Mouse (Mus musculus) thymus, adult 18-20 months (tissue): ENCODE measurements around the gene H2al1b.
"Not testable (repeated sequence)": the region's sequence is repeated elsewhere in the genome, so short reads cannot be mapped to it uniquely, and the experiment has no call there.

Experiments used
- DNase-seq, 2 experiments: peaks; one replicate each; pipeline ENCODE4 v3.0.0; 2022; ENCODE audit warnings: mixed read lengths in 2 of 2

The H2al1b gene

DNA sequence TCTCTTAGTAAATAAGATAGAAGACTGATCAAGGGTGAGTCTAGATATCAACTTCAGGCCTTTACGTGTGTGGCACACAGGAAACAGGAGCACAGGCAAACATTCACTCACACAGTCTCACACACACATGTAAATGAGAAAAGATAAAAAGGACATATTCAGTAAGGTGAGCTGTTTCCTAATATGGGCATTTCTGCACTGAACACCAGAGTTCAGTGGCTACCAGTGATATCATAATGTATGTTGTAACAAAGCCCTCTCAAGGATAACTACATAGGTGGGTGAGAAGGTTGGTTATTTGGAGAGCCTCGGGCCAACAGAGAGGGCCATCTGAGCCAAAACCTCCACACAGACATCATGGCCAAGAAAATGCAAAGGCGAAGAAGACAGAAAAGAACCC, at the start of gene H2al1b:
H2al1b (plus strand) TSS at position 301 of the 400 bp plus-strand sequence.
- DNase-seq = not testable (repeated sequence)

GRCm38 (mm10) chrX:11254062-11254461, 48.2 kb upstream of the H2al1b start:
- DNase-seq = no peak

DNA sequence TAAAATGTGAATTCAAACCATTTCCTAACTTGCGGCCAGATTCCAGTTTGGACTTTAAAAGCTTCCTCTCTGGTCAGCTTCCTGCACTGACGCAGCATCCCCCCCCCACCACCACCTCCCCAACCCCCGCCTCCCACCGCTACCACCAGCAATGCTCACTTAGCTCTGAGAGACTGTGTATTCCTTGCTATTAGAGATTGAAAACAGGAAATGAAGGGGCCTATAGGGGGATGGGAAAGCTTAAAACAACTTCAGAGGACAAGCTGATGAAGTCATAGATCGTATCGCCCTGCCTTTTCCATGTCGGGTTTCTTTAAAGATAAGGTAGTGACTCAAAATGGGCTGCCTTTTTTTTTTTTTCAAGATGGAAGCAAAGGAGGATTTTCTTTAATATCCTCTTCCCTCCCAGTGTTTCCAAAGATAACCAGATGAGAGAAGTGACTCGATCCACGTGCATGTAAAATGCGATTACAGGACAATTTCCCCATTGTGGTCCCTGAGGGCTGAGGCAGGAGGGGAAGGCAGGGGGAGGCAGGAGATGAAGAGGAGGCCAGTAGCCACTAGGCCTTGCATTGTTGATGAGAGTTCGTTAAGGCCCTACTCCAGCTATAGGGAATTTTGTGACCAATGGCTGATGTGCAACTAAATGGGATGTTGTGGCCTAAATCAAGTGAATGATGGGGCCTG, 47.6 kb upstream of the H2al1b start:
- no peak for DNase-seq

- DNase-seq = no peak
Measured at GRCm38 (mm10) chrX:11255564-11256360, 46.5 kb upstream of the H2al1b start.

DNA sequence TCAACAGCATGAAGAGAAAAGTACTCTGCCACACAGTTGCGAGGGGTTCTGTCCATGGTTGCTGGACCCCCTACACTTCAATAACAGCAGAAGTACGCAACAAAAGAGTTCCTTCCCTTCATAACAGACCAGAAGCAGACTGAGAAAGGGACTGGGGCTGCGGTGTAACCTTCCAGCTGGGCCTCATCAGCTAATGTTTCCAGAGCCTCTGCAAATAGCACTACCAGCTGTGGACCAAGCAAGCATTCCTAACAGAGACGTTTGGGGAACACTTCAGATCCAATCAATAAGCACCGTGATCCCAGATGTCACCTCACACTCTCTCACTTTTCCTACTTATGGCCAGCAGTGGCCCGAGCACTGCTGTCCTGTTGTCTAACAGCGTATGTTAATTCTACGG, 37.3 kb upstream of the H2al1b start:
- DNase-seq = no peak

DNA sequence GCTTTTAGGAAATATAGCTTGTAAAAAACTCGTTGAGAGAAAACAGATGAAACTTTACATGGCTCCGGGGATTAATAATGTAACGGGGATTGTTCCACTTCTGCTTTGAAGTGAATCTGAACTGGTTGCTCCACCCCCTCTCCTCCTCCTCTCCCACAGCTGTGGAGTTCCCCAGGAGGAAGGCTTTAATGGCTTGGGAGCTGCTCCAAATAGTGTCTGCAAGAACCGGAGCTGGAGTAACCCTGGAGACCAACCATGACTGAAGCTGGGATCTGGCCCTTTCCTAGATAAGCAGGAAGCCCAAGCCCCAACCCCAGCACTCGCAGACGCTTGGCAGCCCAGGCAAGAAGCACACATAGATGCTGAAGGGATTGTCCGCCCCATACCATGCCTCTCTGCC, 34.4 kb upstream of the H2al1b start:
- DNase-seq = no peak

- no peak for DNase-seq
Measured at GRCm38 (mm10) chrX:11269074-11269473, 33.2 kb upstream of the H2al1b start.

- DNase-seq = no peak
Measured at GRCm38 (mm10) chrX:11273190-11273589, 29.0 kb upstream of the H2al1b start.

- no peak for DNase-seq
Measured at GRCm38 (mm10) chrX:11277083-11277482, 25.1 kb upstream of the H2al1b start.

DNA sequence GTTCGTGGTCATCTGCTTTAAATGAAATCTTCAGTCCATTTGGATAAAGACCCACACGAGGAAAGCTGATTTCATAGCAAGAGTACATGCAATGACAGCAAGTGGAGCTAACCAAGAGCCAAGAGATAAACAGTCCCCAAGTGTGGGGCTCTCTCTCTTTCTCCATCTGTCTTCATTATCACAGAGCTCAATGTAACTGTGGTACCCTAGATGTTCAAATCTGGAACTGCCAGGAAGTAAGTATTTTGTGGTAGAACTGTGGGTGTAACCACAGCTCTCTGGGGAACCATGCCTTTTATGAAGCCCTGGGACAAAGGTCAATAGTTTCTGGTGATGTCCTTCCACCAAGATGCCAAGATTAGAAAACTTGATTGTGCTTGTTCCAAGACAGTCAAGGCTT, 21.5 kb upstream of the H2al1b start:
- no peak for DNase-seq

DNA sequence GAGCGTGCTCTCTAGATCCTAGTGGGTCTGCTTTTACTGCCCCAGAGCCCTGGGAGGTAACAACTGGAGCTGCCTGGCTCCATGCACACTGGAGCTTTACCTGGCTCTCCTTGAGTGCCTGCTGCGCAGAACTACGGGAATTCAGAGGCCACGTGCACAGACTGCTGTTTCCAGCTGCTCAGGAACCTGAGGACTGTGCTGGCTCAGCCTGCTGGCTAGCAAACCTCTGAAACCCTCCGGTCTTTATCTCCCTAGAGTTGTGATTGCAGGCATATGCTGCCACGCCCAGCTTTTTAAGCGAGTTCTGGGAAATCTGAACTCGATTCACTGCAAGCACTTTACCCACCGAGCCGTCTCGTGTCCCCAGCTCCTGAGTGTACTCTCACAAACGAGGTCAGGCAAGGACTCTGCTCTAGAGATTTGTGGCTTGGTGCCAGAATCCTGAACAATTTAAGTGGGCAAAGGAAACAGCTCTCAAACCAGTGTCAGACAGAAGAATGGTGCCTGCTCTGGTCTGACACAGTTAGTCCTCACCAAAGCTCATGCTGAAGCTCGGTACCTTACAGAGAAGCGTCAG, 13.8 kb upstream of the H2al1b start:
- no peak for DNase-seq

- no peak for DNase-seq
Measured at GRCm38 (mm10) chrX:11289244-11289643, 13.0 kb upstream of the H2al1b start.

DNA sequence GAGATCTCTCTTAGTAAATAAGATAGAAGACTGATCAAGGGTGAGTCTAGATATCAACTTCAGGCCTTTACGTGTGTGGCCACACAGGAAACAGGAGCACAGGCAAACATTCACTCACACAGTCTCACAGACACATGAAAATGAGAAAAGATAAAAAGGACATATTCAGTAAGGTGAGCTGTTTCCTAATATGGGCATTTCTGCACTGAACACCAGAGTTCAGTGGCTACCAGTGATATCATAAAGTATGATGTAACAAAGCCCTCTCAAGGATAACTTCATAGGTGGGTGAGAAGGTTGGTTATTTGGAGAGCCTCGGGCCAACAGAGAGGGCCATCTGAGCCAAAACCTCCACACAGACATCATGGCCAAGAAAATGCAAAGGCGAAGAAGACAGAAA, 3.3 kb upstream of the H2al1b start, which contains the start of gene H2al1a:
H2al1a (plus strand) TSS at position 301 of the 400 bp plus-strand sequence.
- DNase-seq = not testable (repeated sequence)

DNA sequence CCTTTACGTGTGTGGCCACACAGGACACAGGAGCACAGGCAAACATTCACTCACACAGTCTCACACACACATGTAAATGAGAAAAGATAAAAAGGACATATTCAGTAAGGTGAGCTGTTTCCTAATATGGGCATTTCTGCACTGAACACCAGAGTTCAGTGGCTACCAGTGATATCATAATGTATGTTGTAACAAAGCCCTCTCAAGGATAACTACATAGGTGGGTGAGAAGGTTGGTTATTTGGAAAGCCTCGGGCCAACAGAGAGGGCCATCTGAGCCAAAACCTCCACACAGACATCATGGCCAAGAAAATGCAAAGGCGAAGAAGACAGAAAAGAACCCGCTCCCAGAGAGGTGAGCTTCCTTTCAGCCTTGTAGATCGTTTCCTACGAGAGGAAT, 3.1 kb downstream of the H2al1b start, which contains the start of gene H2al1c:
H2al1c (plus strand) TSS at position 301 of the 400 bp plus-strand sequence.
- DNase-seq = not testable (repeated sequence)

DNA sequence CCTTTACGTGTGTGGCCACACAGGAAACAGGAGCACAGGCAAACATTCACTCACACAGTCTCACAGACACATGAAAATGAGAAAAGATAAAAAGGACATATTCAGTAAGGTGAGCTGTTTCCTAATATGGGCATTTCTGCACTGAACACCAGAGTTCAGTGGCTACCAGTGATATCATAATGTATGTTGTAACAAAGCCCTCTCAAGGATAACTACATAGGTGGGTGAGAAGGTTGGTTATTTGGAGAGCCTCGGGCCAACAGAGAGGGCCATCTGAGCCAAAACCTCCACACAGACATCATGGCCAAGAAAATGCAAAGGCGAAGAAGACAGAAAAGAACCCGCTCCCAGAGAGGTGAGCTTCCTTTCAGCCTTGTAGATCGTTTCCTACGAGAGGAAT, 6.3 kb downstream of the H2al1b start, which contains the start of gene H2al1d:
H2al1d (plus strand) TSS at position 301 of the 400 bp plus-strand sequence.
- not testable (repeated sequence) for DNase-seq

DNA sequence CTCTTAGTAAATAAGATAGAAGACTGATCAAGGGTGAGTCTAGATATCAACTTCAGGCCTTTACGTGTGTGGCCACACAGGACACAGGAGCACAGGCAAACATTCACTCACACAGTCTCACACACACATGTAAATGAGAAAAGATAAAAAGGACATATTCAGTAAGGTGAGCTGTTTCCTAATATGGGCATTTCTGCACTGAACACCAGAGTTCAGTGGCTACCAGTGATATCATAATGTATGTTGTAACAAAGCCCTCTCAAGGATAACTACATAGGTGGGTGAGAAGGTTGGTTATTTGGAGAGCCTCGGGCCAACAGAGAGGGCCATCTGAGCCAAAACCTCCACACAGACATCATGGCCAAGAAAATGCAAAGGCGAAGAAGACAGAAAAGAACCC, 9.4 kb downstream of the H2al1b start, which contains the start of gene H2al1e:
H2al1e (plus strand) TSS at position 301 of the 400 bp plus-strand sequence.
- not testable (repeated sequence) for DNase-seq

- DNase-seq = not testable (repeated sequence)
Measured at GRCm38 (mm10) chrX:11314858-11315257, 12.6 kb downstream of the H2al1b start, which contains the start of gene H2al1f. Gene H2al1f, plus strand, starts transcription at chrX:11315158.

- DNase-seq = not testable (repeated sequence)
Measured at GRCm38 (mm10) chrX:11317956-11318355, 15.7 kb downstream of the H2al1b start, which contains the start of gene H2al1g. Gene H2al1g, plus strand, starts transcription at chrX:11318256.

- not testable (repeated sequence) for DNase-seq
Measured at GRCm38 (mm10) chrX:11321192-11321591, 19.0 kb downstream of the H2al1b start, which contains the start of gene H2al1h. Gene H2al1h, plus strand, starts transcription at chrX:11321492.

GRCm38 (mm10) chrX:11324359-11324758, 22.1 kb downstream of the H2al1b start, which contains the start of gene H2al1i:
Gene H2al1i, plus strand, starts transcription at chrX:11324659.
- DNase-seq = not testable (repeated sequence)

DNA sequence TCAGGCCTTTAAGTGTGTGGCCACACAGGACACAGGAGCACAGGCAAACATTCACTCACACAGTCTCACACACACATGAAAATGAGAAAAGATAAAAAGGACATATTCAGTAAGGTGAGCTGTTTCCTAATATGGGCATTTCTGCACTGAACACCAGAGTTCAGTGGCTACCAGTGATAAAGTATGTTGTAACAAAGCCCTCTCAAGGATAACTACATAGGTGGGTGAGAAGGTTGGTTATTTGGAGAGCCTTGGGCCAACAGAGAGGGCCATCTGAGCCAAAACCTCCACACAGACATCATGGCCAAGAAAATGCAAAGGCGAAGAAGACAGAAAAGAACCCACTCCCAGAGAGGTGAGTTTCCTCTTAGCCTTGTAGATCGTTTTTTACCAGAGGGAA, 25.3 kb downstream of the H2al1b start, which contains the start of gene H2al1j:
H2al1j (plus strand) TSS at position 301 of the 400 bp plus-strand sequence.
- DNase-seq = not testable (repeated sequence)

- no peak for DNase-seq
Measured at GRCm38 (mm10) chrX:11345762-11346161, 43.5 kb downstream of the H2al1b start.

DNA sequence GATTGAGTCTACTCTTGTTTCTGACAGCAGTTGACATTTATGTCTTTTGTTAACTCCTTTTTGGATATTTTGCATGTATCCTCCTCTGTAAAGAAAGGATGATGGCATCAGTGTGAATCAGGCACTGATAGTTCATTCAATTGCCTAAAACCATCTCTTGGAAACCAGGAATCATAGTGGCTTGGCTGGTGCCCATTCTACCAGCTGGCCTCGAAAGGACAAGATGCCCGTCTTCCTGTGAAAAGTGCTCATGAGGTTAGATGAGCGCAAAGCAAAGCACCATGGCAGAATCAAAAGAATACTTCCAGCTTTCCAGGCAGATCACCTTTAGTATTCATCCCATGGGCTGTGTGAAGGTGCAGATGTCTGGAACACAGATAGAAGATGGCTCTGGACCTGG, 44.5 kb downstream of the H2al1b start:
- DNase-seq = no peak
